Mouse (Mus musculus) granulocyte monocyte progenitor cell, adult 5-6 weeks (primary cell): ENCODE data around the gene Trpt1. TPM values are rescaled to one million over a fixed set of nuclear protein-coding genes. Genes with fewer than 3 reads are reported as not detected.

Experiments
- ATAC-seq: replicated peaks from 2 replicates; pipeline ENCODE4 v1.8.0; 2016; ENCODE audit warnings: mild to moderate bottlenecking, moderate TSS enrichment, inconsistent platforms; ENCODE audit not compliant: poor library complexity, severe bottlenecking
- total RNA-seq, 2 experiments: library from RNA; stranded (forward) in 1 of 2; stranded (reverse) in 1 of 2; fragments of 200-712, 200-1000 nt in 1 of 2; fragments of >200 nt in 1 of 2; fragmentation: Nextera tagmentation in 1 of 2; gene quantifications; 2 replicates each; pipeline ENCODE4 v1.2.3; 2014 to 2017

The Trpt1 gene
- total RNA-seq, 2 experiments from 2014 or later = 0.21 TPM; not detected in 1

GRCm38 (mm10) chr19:7039088-7039720 lies 43.3 kb downstream of the Trpt1 start:
- ATAC-seq = 0 out of 2 replicates have a peak, but pooled peaks have one; percentile 14

- peak; percentile 95 for ATAC-seq
Observed at GRCm38 (mm10) chr19:7039841-7040636, 44.1 kb downstream of the Trpt1 start, which contains the start of gene Stip1. TSS of gene Stip1 (minus strand) at chr19:7039967.

GRCm38 (mm10) chr19:7040637-7041130 lies 44.8 kb downstream of the Trpt1 start:
- ATAC-seq = no peak

GRCm38 (mm10) chr19:7041171-7041570 lies 45.2 kb downstream of the Trpt1 start:
- no peak for ATAC-seq

- no peak for ATAC-seq
Observed at GRCm38 (mm10) chr19:7044279-7044678, 48.3 kb downstream of the Trpt1 start.

GRCm38 (mm10) chr19:7044706-7045105 lies 48.8 kb downstream of the Trpt1 start:
- ATAC-seq = no peak

Other genes starting within 250 kb of the Trpt1 start
- gene Rps6ka4, start 155.5 kb upstream of the Trpt1 start, total RNA-seq (2014; fragmentation: Nextera tagmentation) = 2.8 and 13.3 TPM in 2 replicates
- 3.9 and 8.1 TPM in 2 replicates for gene Rps6ka4, start 155.5 kb upstream of the Trpt1 start, total RNA-seq (2017)
- gene Ccdc88b, start 137.9 kb upstream of the Trpt1 start, total RNA-seq (2014; fragmentation: Nextera tagmentation) = 17.8 and 22.6 TPM in 2 replicates
- 53.1 and 58.0 TPM in 2 replicates for gene Ccdc88b, start 137.9 kb upstream of the Trpt1 start, total RNA-seq (2017)
- gene Trmt112, start 86.4 kb upstream of the Trpt1 start, total RNA-seq (2014; fragmentation: Nextera tagmentation) = 149 and 152 TPM in 2 replicates
- gene Trmt112, start 86.4 kb upstream of the Trpt1 start, total RNA-seq (2017) = 156 and 160 TPM in 2 replicates
- gene Prdx5, start 86.0 kb upstream of the Trpt1 start, total RNA-seq (2014; fragmentation: Nextera tagmentation) = 352 and 419 TPM in 2 replicates
- 522 and 534 TPM in 2 replicates for gene Prdx5, start 86.0 kb upstream of the Trpt1 start, total RNA-seq (2017)
- 10.7 and 29.3 TPM in 2 replicates for gene Esrra, start 74.3 kb upstream of the Trpt1 start, total RNA-seq (2014; fragmentation: Nextera tagmentation)
- gene Esrra, start 74.3 kb upstream of the Trpt1 start, total RNA-seq (2017) = 15.5 and 18.6 TPM in 2 replicates
- gene Catsperz, start 70.8 kb upstream of the Trpt1 start, total RNA-seq (2014; fragmentation: Nextera tagmentation) = 3.0 TPM in 1 of 2 replicates, not detected in the other
- 2.8 and 4.5 TPM in 2 replicates for gene Catsperz, start 70.8 kb upstream of the Trpt1 start, total RNA-seq (2017)
- not detected in 2 replicates for gene Kcnk4, start 61.6 kb upstream of the Trpt1 start, total RNA-seq (2014; fragmentation: Nextera tagmentation)
- not detected in 2 replicates for gene Kcnk4, start 61.6 kb upstream of the Trpt1 start, total RNA-seq (2017)
- 26.7 and 34.5 TPM in 2 replicates for gene Bad, start 54.3 kb upstream of the Trpt1 start, total RNA-seq (2014; fragmentation: Nextera tagmentation)
- gene Bad, start 54.3 kb upstream of the Trpt1 start, total RNA-seq (2017) = 48.8 and 69.0 TPM in 2 replicates
- 15.0 and 18.5 TPM in 2 replicates for gene Gpr137, start 53.7 kb upstream of the Trpt1 start, total RNA-seq (2014; fragmentation: Nextera tagmentation)
- gene Gpr137, start 53.7 kb upstream of the Trpt1 start, total RNA-seq (2017) = 14.9 and 15.8 TPM in 2 replicates
- gene Ppp1r14b, start 21.2 kb upstream of the Trpt1 start, total RNA-seq (2014; fragmentation: Nextera tagmentation) = 194 and 276 TPM in 2 replicates
- 94.5 and 105 TPM in 2 replicates for gene Ppp1r14b, start 21.2 kb upstream of the Trpt1 start, total RNA-seq (2017)
- 8.0 and 14.6 TPM in 2 replicates for gene Plcb3, start 19.7 kb upstream of the Trpt1 start, total RNA-seq (2014; fragmentation: Nextera tagmentation)
- 7.1 and 10.9 TPM in 2 replicates for gene Plcb3, start 19.7 kb upstream of the Trpt1 start, total RNA-seq (2017)
- gene Fkbp2, start 15.6 kb upstream of the Trpt1 start, total RNA-seq (2014; fragmentation: Nextera tagmentation) = 98.9 and 160 TPM in 2 replicates
- 173 and 197 TPM in 2 replicates for gene Fkbp2, start 15.6 kb upstream of the Trpt1 start, total RNA-seq (2017)
- 27.6 and 35.2 TPM in 2 replicates for gene Vegfb, start 8.5 kb upstream of the Trpt1 start, total RNA-seq (2014; fragmentation: Nextera tagmentation)
- gene Vegfb, start 8.5 kb upstream of the Trpt1 start, total RNA-seq (2017) = 6.2 and 7.4 TPM in 2 replicates
- 6.4 and 16.5 TPM in 2 replicates for gene Dnajc4, start 3.6 kb upstream of the Trpt1 start, total RNA-seq (2014; fragmentation: Nextera tagmentation)
- 7.9 and 11.8 TPM in 2 replicates for gene Dnajc4, start 3.6 kb upstream of the Trpt1 start, total RNA-seq (2017)
- gene Nudt22, start within 50 bp of the Trpt1 start, total RNA-seq (2014; fragmentation: Nextera tagmentation) = 8.5 and 14.4 TPM in 2 replicates
- gene Nudt22, start within 50 bp of the Trpt1 start, total RNA-seq (2017) = 3.4 and 14.5 TPM in 2 replicates
- gene Fermt3, start 23.3 kb downstream of the Trpt1 start, total RNA-seq (2014; fragmentation: Nextera tagmentation) = 103 and 119 TPM in 2 replicates
- 182 and 230 TPM in 2 replicates for gene Fermt3, start 23.3 kb downstream of the Trpt1 start, total RNA-seq (2017)
- gene Stip1, start 43.8 kb downstream of the Trpt1 start, total RNA-seq (2014; fragmentation: Nextera tagmentation) = 162 and 187 TPM in 2 replicates
- gene Stip1, start 43.8 kb downstream of the Trpt1 start, total RNA-seq (2017) = 246 and 270 TPM in 2 replicates
- 7.8 and 13.6 TPM in 2 replicates for gene Macrod1, start 60.7 kb downstream of the Trpt1 start, total RNA-seq (2014; fragmentation: Nextera tagmentation)
- gene Macrod1, start 60.7 kb downstream of the Trpt1 start, total RNA-seq (2017) = 4.5 and 6.3 TPM in 2 replicates
- gene Flrt1, start 109.6 kb downstream of the Trpt1 start, total RNA-seq (2014; fragmentation: Nextera tagmentation) = not detected in 2 replicates
- not detected in 2 replicates for gene Flrt1, start 109.6 kb downstream of the Trpt1 start, total RNA-seq (2017)
- gene Otub1, start 210.2 kb downstream of the Trpt1 start, total RNA-seq (2014; fragmentation: Nextera tagmentation) = 61.0 and 61.2 TPM in 2 replicates
- 63.0 and 69.0 TPM in 2 replicates for gene Otub1, start 210.2 kb downstream of the Trpt1 start, total RNA-seq (2017)
- gene Cox8a, start 221.5 kb downstream of the Trpt1 start, total RNA-seq (2014; fragmentation: Nextera tagmentation) = 854 and 878 TPM in 2 replicates
- gene Cox8a, start 221.5 kb downstream of the Trpt1 start, total RNA-seq (2017) = 563 and 615 TPM in 2 replicates
- 67.4 and 72.3 TPM in 2 replicates for gene Naa40, start 245.1 kb downstream of the Trpt1 start, total RNA-seq (2014; fragmentation: Nextera tagmentation)
- gene Naa40, start 245.1 kb downstream of the Trpt1 start, total RNA-seq (2017) = 42.9 and 49.3 TPM in 2 replicates